Mouse (Mus musculus) WW6 (cell line): Measurements from ENCODE around the gene Tjp2.
A peak's percentile ranks its signal among the peaks of the same experiment; 100 is the strongest.
"Not testable (repeated sequence)": the region's sequence is repeated elsewhere in the genome, so short reads cannot be mapped to it uniquely, and the experiment has no call there.

ENCODE experiments used
- DNase-seq: peaks from one replicate; pipeline ENCODE4 v3.0.0-alpha.2; 2013; ENCODE audit warnings: low read depth, low spot score

Gene Tjp2

GRCm38 (mm10) chr19:24221455-24221854 lies 3.4 kb downstream of the Tjp2 start:
- DNase-seq = no peak

GRCm38 (mm10) chr19:24220795-24221445 lies 3.9 kb downstream of the Tjp2 start:
- no peak for DNase-seq

- no peak for DNase-seq
Measured at GRCm38 (mm10) chr19:24219011-24219410, 5.8 kb downstream of the Tjp2 start.

GRCm38 (mm10) chr19:24218291-24218690 lies 6.5 kb downstream of the Tjp2 start:
- DNase-seq = no peak

- DNase-seq = no peak
Measured at GRCm38 (mm10) chr19:24217851-24218250, 7.0 kb downstream of the Tjp2 start.

- DNase-seq = no peak
Measured at GRCm38 (mm10) chr19:24216771-24217170, 8.1 kb downstream of the Tjp2 start.

- no peak for DNase-seq
Measured at GRCm38 (mm10) chr19:24214939-24215338, 9.9 kb downstream of the Tjp2 start.

- DNase-seq = no peak
Measured at GRCm38 (mm10) chr19:24213299-24213698, 11.5 kb downstream of the Tjp2 start.

GRCm38 (mm10) chr19:24212552-24213249 lies 12.1 kb downstream of the Tjp2 start:
- no peak for DNase-seq

GRCm38 (mm10) chr19:24211168-24211567 lies 13.7 kb downstream of the Tjp2 start:
- DNase-seq = no peak

- DNase-seq = no peak
Measured at GRCm38 (mm10) chr19:24209516-24209915, 15.3 kb downstream of the Tjp2 start.

- no peak for DNase-seq
Measured at GRCm38 (mm10) chr19:24207967-24208366, 16.9 kb downstream of the Tjp2 start.

GRCm38 (mm10) chr19:24205001-24205400 lies 19.8 kb downstream of the Tjp2 start:
- no peak for DNase-seq

GRCm38 (mm10) chr19:24201848-24202247 lies 23.0 kb downstream of the Tjp2 start:
- DNase-seq = no peak

GRCm38 (mm10) chr19:24200566-24200965 lies 24.3 kb downstream of the Tjp2 start:
- no peak for DNase-seq

GRCm38 (mm10) chr19:24198676-24199303 lies 26.0 kb downstream of the Tjp2 start:
- no peak for DNase-seq

- no peak for DNase-seq
Measured at GRCm38 (mm10) chr19:24197338-24197737, 27.5 kb downstream of the Tjp2 start.

GRCm38 (mm10) chr19:24195224-24195623 lies 29.6 kb downstream of the Tjp2 start:
- no peak for DNase-seq

- DNase-seq = peak; percentile 40
Measured at GRCm38 (mm10) chr19:24194216-24194615, 30.6 kb downstream of the Tjp2 start.

- no peak for DNase-seq
Measured at GRCm38 (mm10) chr19:24192946-24193345, 31.9 kb downstream of the Tjp2 start.

GRCm38 (mm10) chr19:24187791-24188190 lies 37.0 kb downstream of the Tjp2 start:
- no peak for DNase-seq

GRCm38 (mm10) chr19:24187358-24187757 lies 37.5 kb downstream of the Tjp2 start:
- DNase-seq = not testable (repeated sequence)
